Comparison of ENCODE assay signal across 21 mouse cellular contexts in genomic region chr1:98714307-98714706, GRCm38 (mm10).
A peak's percentile ranks its signal among the peaks of the same experiment; 100 is the strongest.
DNase-seq lines count a peak whose midpoint lies in the region; ATAC-seq and TF ChIP-seq lines count a peak whose summit lies in the region.
"Had no signal": no experiment of that assay in that cellular context is flagged by ENCODE, and none has a peak within 500 bp of the region (broad histone marks: within the 10 kb centered on the region; RNA-seq: fewer than 3 reads in every experiment).

No protein-coding gene starts in this region.

- H3K9ac ChIP-seq in forebrain, embryonic 11.5 days (ENCODE audit: low read length) = no peak overlapping the region
- no peak overlapping the region for H3K9ac ChIP-seq in forebrain, postnatal 0 days
- H3K9ac ChIP-seq in neural tube, embryonic 11.5 days (ENCODE audit: low read length) = no peak overlapping the region
- H3K9ac ChIP-seq: embryonic facial prominence, embryonic 12.5 days; embryonic facial prominence, embryonic 15.5 days; forebrain, embryonic 15.5 days had no signal

- no peak overlapping the region for H3K4me3 ChIP-seq in forebrain, embryonic 11.5 days (ENCODE audit: low read depth, low read length)
- H3K4me3 ChIP-seq in forebrain, postnatal 0 days (ENCODE audit: low read depth, low read length) = no peak overlapping the region
- H3K4me3 ChIP-seq in megakaryocyte, embryonic 14.5 days (replicated peaks) = peak overlapping the region; percentile 1
- H3K4me3 ChIP-seq in neural tube, embryonic 11.5 days (ENCODE audit: low read depth, low read length) = no peak overlapping the region
- H3K4me3 ChIP-seq: embryonic facial prominence, embryonic 12.5 days; embryonic facial prominence, embryonic 15.5 days; erythroblast, embryonic 14.5 days; forebrain, embryonic 10.5 days; forebrain, embryonic 15.5 days had no signal

- H3K4me2 ChIP-seq in forebrain, embryonic 11.5 days (ENCODE audit: low read depth, low read length, severe bottlenecking) = no peak overlapping the region
- H3K4me2 ChIP-seq in forebrain, postnatal 0 days (ENCODE audit: low read depth) = no peak overlapping the region
- H3K4me2 ChIP-seq in neural tube, embryonic 11.5 days (ENCODE audit: low read depth) = no peak overlapping the region
- H3K4me2 ChIP-seq: embryonic facial prominence, embryonic 12.5 days; embryonic facial prominence, embryonic 15.5 days; forebrain, embryonic 15.5 days had no signal

- H3K9me3 ChIP-seq in forebrain, embryonic 11.5 days (ENCODE audit: control insufficient read depth, low read length) = no peaks in the 10 kb centered on the region
- no peaks in the 10 kb centered on the region for H3K9me3 ChIP-seq in forebrain, postnatal 0 days (ENCODE audit: low read length)
- peaks cover 7% of the 10 kb centered on the region; the same call in 1 of the 2 replicates for H3K9me3 ChIP-seq in megakaryocyte, embryonic 14.5 days
- no peaks in the 10 kb centered on the region for H3K9me3 ChIP-seq in neural tube, embryonic 11.5 days (ENCODE audit: control insufficient read depth, low read length)
- H3K9me3 ChIP-seq: embryonic facial prominence, embryonic 12.5 days; embryonic facial prominence, embryonic 15.5 days; forebrain, embryonic 10.5 days; forebrain, embryonic 15.5 days had no signal

- peak; percentile 55; the same call in 1 of the 2 replicates for ATAC-seq in forebrain, embryonic 11.5 days (replicated peaks; ENCODE audit: low FRiP score)
- ATAC-seq in forebrain, postnatal 0 days = no peak
- no peak for ATAC-seq in megakaryocyte, adult 5-6 weeks (ENCODE audit: poor library complexity, severe bottlenecking)
- ATAC-seq in neural tube, embryonic 11.5 days (ENCODE audit: insufficient read depth, low FRiP score, low TSS enrichment) = peak; percentile 39; the same call in 1 of the 2 replicates
- ATAC-seq: forebrain, embryonic 15.5 days had no signal

- no peak overlapping the region for H3K27ac ChIP-seq in forebrain, embryonic 11.5 days (ENCODE audit: low read depth, low read length)
- no peak overlapping the region for H3K27ac ChIP-seq in forebrain, postnatal 0 days (ENCODE audit: low read depth, low read length)
- H3K27ac ChIP-seq in neural tube, embryonic 11.5 days (ENCODE audit: low read depth, low read length) = no peak overlapping the region
- H3K27ac ChIP-seq: embryonic facial prominence, embryonic 12.5 days; embryonic facial prominence, embryonic 15.5 days; forebrain, embryonic 10.5 days; forebrain, embryonic 15.5 days had no signal

- no peaks in the 10 kb centered on the region for H3K36me3 ChIP-seq in forebrain, embryonic 11.5 days (ENCODE audit: control insufficient read depth, insufficient read depth, low read length)
- no peaks in the 10 kb centered on the region for H3K36me3 ChIP-seq in forebrain, postnatal 0 days (ENCODE audit: insufficient read depth)
- H3K36me3 ChIP-seq in megakaryocyte, embryonic 14.5 days (replicated peaks; ENCODE audit: low read length) = no peaks in the 10 kb centered on the region
- no peaks in the 10 kb centered on the region for H3K36me3 ChIP-seq in neural tube, embryonic 11.5 days (ENCODE audit: control insufficient read depth, insufficient read depth, low read length)
- H3K36me3 ChIP-seq: embryonic facial prominence, embryonic 12.5 days; embryonic facial prominence, embryonic 15.5 days; forebrain, embryonic 10.5 days; forebrain, embryonic 15.5 days had no signal

- no peaks in the 10 kb centered on the region for H3K4me1 ChIP-seq in forebrain, embryonic 11.5 days (replicated peaks; ENCODE audit: control insufficient read depth, insufficient read depth, low read length)
- H3K4me1 ChIP-seq in forebrain, postnatal 0 days (ENCODE audit: insufficient read depth) = no peaks in the 10 kb centered on the region
- H3K4me1 ChIP-seq in megakaryocyte, embryonic 14.5 days = no peaks in the 10 kb centered on the region
- H3K4me1 ChIP-seq in neural tube, embryonic 11.5 days (ENCODE audit: control insufficient read depth, insufficient read depth, low read length) = no peaks in the 10 kb centered on the region
- H3K4me1 ChIP-seq: embryonic facial prominence, embryonic 12.5 days; embryonic facial prominence, embryonic 15.5 days; forebrain, embryonic 10.5 days; forebrain, embryonic 15.5 days had no signal

- no peak for DNase-seq in forebrain, embryonic 11.5 days (ENCODE audit: low spot score)
- no peak for DNase-seq in forebrain, postnatal 0 days
- no peak for DNase-seq in neural tube, embryonic 11.5 days (ENCODE audit: low spot score)
- no peak for DNase-seq in neural tube, embryonic 10.5 days (ENCODE audit: extremely low spot score, low spot score)
- DNase-seq: adrenal gland, adult 2 months; adrenal gland, postnatal 10 days; adrenal gland, postnatal 25 days; cerebellum, adult 11 months; cerebellum, adult 18-20 months; cerebellum, adult 8-10 months; cerebellum, adult 9-11 months; cerebellum, postnatal 14 days; cerebellum, postnatal 36 days; embryo, embryonic 11 days had no signal

- TF ChIP-seq CTCF in forebrain, postnatal 0 days (IDR thresholded peaks at IDR 0.05; ENCODE audit: low read depth) = no peak

- H3K27me3 ChIP-seq in forebrain, embryonic 11.5 days (ENCODE audit: control insufficient read depth, insufficient read depth, low read length) = no peaks in the 10 kb centered on the region
- H3K27me3 ChIP-seq in forebrain, postnatal 0 days (ENCODE audit: insufficient read depth, low read length) = no peaks in the 10 kb centered on the region
- H3K27me3 ChIP-seq in megakaryocyte, embryonic 14.5 days (replicated peaks) = no peaks in the 10 kb centered on the region
- no peaks in the 10 kb centered on the region for H3K27me3 ChIP-seq in neural tube, embryonic 11.5 days (ENCODE audit: control insufficient read depth, insufficient read depth, low read length)
- H3K27me3 ChIP-seq: embryonic facial prominence, embryonic 12.5 days; embryonic facial prominence, embryonic 15.5 days; forebrain, embryonic 15.5 days had no signal

- 89% methylated on average over 1 of the region's 1 CpGs for WGBS in forebrain, embryonic 11.5 days
- WGBS in forebrain, postnatal 0 days = 91% methylated on average over 1 of the region's 1 CpGs
- 92% methylated on average over 1 of the region's 1 CpGs for WGBS in neural tube, embryonic 11.5 days

Comparison
In these comparisons a context has a peak if more than half of its experiments do, and no peak if none do; other contexts are left out.
1. ATAC-seq: peak in forebrain, embryonic 11.5 days (single experiment) and neural tube, embryonic 11.5 days (single experiment); none in forebrain, postnatal 0 days (single experiment) and megakaryocyte, adult 5-6 weeks (single experiment).